In genomic region chr5:143314730-143315513, GRCm38 (mm10) we compare ENCODE assay signal across 7 mouse cellular contexts. TPM values are rescaled to one million over a fixed set of nuclear protein-coding genes. Genes with fewer than 3 reads are reported as not detected.
DNase-seq lines count a peak whose midpoint lies in the region; ATAC-seq lines count a peak whose summit lies in the region.

E130309D02Rik (minus strand) TSS chr5:143315360.

- peak within 1 kb of the TSS; percentile 90 for H3K4me2 ChIP-seq in intestine, embryonic 16.5 days (ENCODE audit: low read depth, low read length)
- peak within 1 kb of the TSS; percentile 89 for H3K4me2 ChIP-seq in midbrain, embryonic 11.5 days

- peak within 1 kb of the TSS; percentile 92 for H3K9ac ChIP-seq in intestine, embryonic 16.5 days (ENCODE audit: low read depth, low read length)
- peak within 1 kb of the TSS; percentile 98 for H3K9ac ChIP-seq in midbrain, embryonic 11.5 days (ENCODE audit: low read length)

- no peaks in the 10 kb centered on the region for H3K27me3 ChIP-seq in intestine, embryonic 16.5 days (replicated peaks; ENCODE audit: control insufficient read depth, insufficient read depth, low read length)
- no peaks in the 10 kb centered on the region for H3K27me3 ChIP-seq in midbrain, embryonic 11.5 days (ENCODE audit: control insufficient read depth, insufficient read depth, low read length)

- H3K4me3 ChIP-seq in intestine, embryonic 16.5 days (ENCODE audit: low read length), result peak within 1 kb of the TSS; percentile 90
- peak within 1 kb of the TSS; percentile 89 for H3K4me3 ChIP-seq in midbrain, embryonic 11.5 days (ENCODE audit: low read depth, low read length)

- under 1% methylated on average over 91 of the region's 101 CpGs for WGBS in intestine, embryonic 16.5 days
- WGBS in midbrain, embryonic 11.5 days, result under 1% methylated on average over 86 of the region's 101 CpGs

- peak; percentile 87 for ATAC-seq in intestine, embryonic 16.5 days
- ATAC-seq in midbrain, embryonic 11.5 days (ENCODE audit: low FRiP score), result peak; percentile 90

- H3K27ac ChIP-seq in intestine, embryonic 16.5 days (ENCODE audit: low read length), result peak within 1 kb of the TSS; percentile 87
- H3K27ac ChIP-seq in midbrain, embryonic 11.5 days (ENCODE audit: low read depth, low read length), result peak within 1 kb of the TSS; percentile 91

- peak; percentile 95 to 97 for DNase-seq in adrenal gland, adult 18-20 months (ENCODE audit: low spot score in 2 of 2)
- DNase-seq in embryo, embryonic 11 days, result peak; percentile 92
- peak; percentile 79 to 87 for DNase-seq in gastrocnemius, postnatal 36 days
- peak; percentile 88 to 92 for DNase-seq in left cerebral cortex, postnatal 36 days (ENCODE audit: low spot score in 2 of 2)
- peak; percentile 99 for DNase-seq in midbrain, embryonic 11.5 days (ENCODE audit: low spot score, missing footprints)
- DNase-seq in skeletal muscle tissue, adult 2 months (ENCODE audit: low read depth, low spot score), result peak; percentile 60

- intact Hi-C loops in gastrocnemius, postnatal 36 days (cut with DNase I), result no loop called here
- intact Hi-C loops in left cerebral cortex, postnatal 36 days (cut with DNase I), result loop anchor here (5.0 kb wide), 1 partner anchor 78 kb away; the partner anchor contains the start of gene Zfp12

- H3K9me3 ChIP-seq in intestine, embryonic 16.5 days (ENCODE audit: control insufficient read depth, low read length), result no peaks in the 10 kb centered on the region
- H3K9me3 ChIP-seq in midbrain, embryonic 11.5 days (ENCODE audit: control insufficient read depth, low read length), result no peaks in the 10 kb centered on the region

- peaks cover 18% of the 10 kb centered on the region; the same call in 1 of the 2 replicates for H3K36me3 ChIP-seq in intestine, embryonic 16.5 days (ENCODE audit: control insufficient read depth, insufficient read depth, low read length)
- peaks cover 21% of the 10 kb centered on the region for H3K36me3 ChIP-seq in midbrain, embryonic 11.5 days (ENCODE audit: control insufficient read depth, insufficient read depth, low read length)

- peaks cover 15% of the 10 kb centered on the region for H3K4me1 ChIP-seq in intestine, embryonic 16.5 days (ENCODE audit: control insufficient read depth, insufficient read depth, low read length)
- peaks cover 7% of the 10 kb centered on the region for H3K4me1 ChIP-seq in midbrain, embryonic 11.5 days (ENCODE audit: control insufficient read depth, insufficient read depth, low read length)

RNA-seq across cellular contexts. Expression of gene E130309D02Rik, which starts in this region (rescaled TPM):
- 10 to 100 TPM; 22.9 to 34.2 TPM for total RNA-seq in adrenal gland, adult 18-20 months (2021)
- 10 to 100 TPM in 1 of 2 experiments, 1 to 10 TPM in 1; 8.9 to 10.3 TPM for total RNA-seq in gastrocnemius, postnatal 36 days (2021)
- polyA plus RNA-seq in intestine, embryonic 16.5 days (2015; fragmentation: Nextera tagmentation; extraction: Ambion mirVana), result 28.9 and 30.0 TPM in 2 replicates
- 10 to 100 TPM; 24.8 to 27.9 TPM for total RNA-seq in left cerebral cortex, postnatal 36 days (2021)
- 41.5 and 46.6 TPM in 2 replicates for polyA plus RNA-seq in midbrain, embryonic 11.5 days (2014; fragmentation: Nextera tagmentation; extraction: Ambion mirVana)

Comparison
In these comparisons a context has a peak if more than half of its experiments do, and no peak if none do; other contexts are left out.
1. Peak in every context shown above with its lines: DNase-seq, ATAC-seq, H3K4me3 ChIP-seq and H3K27ac ChIP-seq.